21 mouse cellular contexts compared by ENCODE assay signal in genomic region chr17:43816480-43816879, GRCm38 (mm10). TPM values are rescaled to one million over a fixed set of nuclear protein-coding genes. Genes with fewer than 3 reads are reported as not detected.
DNase-seq lines count a peak whose midpoint lies in the region; ATAC-seq and TF ChIP-seq lines count a peak whose summit lies in the region.
"Had no signal": no experiment of that assay in that cellular context is flagged by ENCODE, and none has a peak within 500 bp of the region (broad histone marks: within the 10 kb centered on the region; RNA-seq: fewer than 3 reads in every experiment).

No protein-coding gene starts in this region.

- no peaks in the 10 kb centered on the region for H3K36me3 ChIP-seq in heart, embryonic 10.5 days
- H3K36me3 ChIP-seq in limb, embryonic 15.5 days = no peaks in the 10 kb centered on the region
- no peaks in the 10 kb centered on the region for H3K36me3 ChIP-seq in limb, embryonic 10.5 days
- no peaks in the 10 kb centered on the region for H3K36me3 ChIP-seq in E14TG2a.4 (ENCODE audit: insufficient read depth, low read length)
- H3K36me3 ChIP-seq in ES-E14 (ENCODE audit: control insufficient read depth, insufficient read depth, low read length, poor library complexity, severe bottlenecking) = no peaks in the 10 kb centered on the region
- H3K36me3 ChIP-seq: heart, embryonic 13.5 days; limb, embryonic 12.5 days; liver, embryonic 15.5 days; midbrain, embryonic 12.5 days had no signal

- TF ChIP-seq CTCF in E14TG2a.4 (conservative IDR thresholded peaks at IDR 0.05; ENCODE audit: low read length) = no peak

- peak; percentile 75 for DNase-seq in heart, embryonic 10.5 days (ENCODE audit: low spot score)
- no peak for DNase-seq in heart, adult 8-10 months (ENCODE audit: low spot score)
- no peak for DNase-seq in limb, embryonic 10.5 days (ENCODE audit: low spot score)
- DNase-seq in ES-E14 (ENCODE audit: low read depth, low spot score) = peak; percentile 58
- no peak for DNase-seq in left cerebral cortex, postnatal 36 days (ENCODE audit: low spot score in 2 of 2)
- no peak for DNase-seq in kidney, adult 18-20 months
- DNase-seq: adrenal gland, postnatal 14 days; B cell, adult 2 months; cerebellum, adult 9-11 months; gastrocnemius, postnatal 10 days; right cerebral cortex, postnatal 4 days; thymus, postnatal 25 days had no signal

- ATAC-seq in limb, embryonic 15.5 days (ENCODE audit: insufficient number of reproducible peaks, low FRiP score, low TSS enrichment, low read depth) = 0 out of 2 replicates have a peak, but pooled peaks have one; percentile 48
- ATAC-seq: Patski had no signal

- in situ Hi-C loops in ES-E14 (cut with MboI; ENCODE audit: low sequenced_read_pairs in 2 of 2, unreplicated experiment in 2 of 2) = no loop called here

- peaks cover 5% of the 10 kb centered on the region; the same call in 1 of the 2 replicates for H3K4me1 ChIP-seq in heart, embryonic 10.5 days
- H3K4me1 ChIP-seq in limb, embryonic 15.5 days = no peaks in the 10 kb centered on the region
- H3K4me1 ChIP-seq in limb, embryonic 10.5 days = no peaks in the 10 kb centered on the region
- H3K4me1 ChIP-seq in E14TG2a.4 (replicated peaks; ENCODE audit: low read depth, low read length) = peaks cover 20% of the 10 kb centered on the region
- H3K4me1 ChIP-seq in ES-E14 (ENCODE audit: control insufficient read depth in 2 of 2, insufficient read depth in 2 of 2, low read length in 2 of 2, poor library complexity in 1 of 2) = peaks cover 2% of the 10 kb centered on the region in 2 experiments; a peak in 2 of 4 replicates
- H3K4me1 ChIP-seq: limb, embryonic 12.5 days; liver, embryonic 15.5 days; midbrain, embryonic 12.5 days had no signal

- H3K27ac ChIP-seq in heart, embryonic 10.5 days = no peak overlapping the region
- H3K27ac ChIP-seq in limb, embryonic 15.5 days = no peak overlapping the region
- no peak overlapping the region for H3K27ac ChIP-seq in limb, embryonic 10.5 days
- H3K27ac ChIP-seq in ES-E14 (ENCODE audit: insufficient read depth, low read depth, low read length, poor library complexity, severe bottlenecking) = no peak overlapping the region
- H3K27ac ChIP-seq: limb, embryonic 12.5 days; liver, embryonic 15.5 days; macrophage; midbrain, embryonic 12.5 days had no signal

- no peaks in the 10 kb centered on the region for H3K9me3 ChIP-seq in heart, embryonic 10.5 days
- no peaks in the 10 kb centered on the region for H3K9me3 ChIP-seq in limb, embryonic 15.5 days
- H3K9me3 ChIP-seq in limb, embryonic 10.5 days (replicated peaks) = no peaks in the 10 kb centered on the region
- H3K9me3 ChIP-seq in E14TG2a.4 (ENCODE audit: low read length) (no peaks in the 10 kb centered on the region), ES-E14 (ENCODE audit: control insufficient read depth, insufficient read depth, low read depth, low read length) (no peaks in the 10 kb centered on the region)
- H3K9me3 ChIP-seq: heart, embryonic 13.5 days; limb, embryonic 12.5 days; liver, embryonic 15.5 days; midbrain, embryonic 12.5 days had no signal

- intact Hi-C loops in left cerebral cortex, postnatal 36 days (cut with DNase I) = no loop called here

- WGBS in heart, embryonic 10.5 days = 86% methylated on average over 1 of the region's 1 CpGs
- 83% methylated on average over 1 of the region's 1 CpGs for WGBS in limb, embryonic 15.5 days
- WGBS in limb, embryonic 10.5 days = 78% methylated on average over 1 of the region's 1 CpGs

- no peak overlapping the region for H3K4me2 ChIP-seq in limb, embryonic 15.5 days
- H3K4me2 ChIP-seq: heart, embryonic 13.5 days; limb, embryonic 12.5 days; liver, embryonic 15.5 days; midbrain, embryonic 12.5 days had no signal

- no peak overlapping the region for H3K4me3 ChIP-seq in heart, embryonic 10.5 days
- no peak overlapping the region for H3K4me3 ChIP-seq in limb, embryonic 15.5 days
- H3K4me3 ChIP-seq in limb, embryonic 10.5 days = no peak overlapping the region
- peak overlapping the region; percentile 53 for H3K4me3 ChIP-seq in E14TG2a.4 (replicated peaks; ENCODE audit: low read length)
- peak overlapping the region in 1 of 2 experiments; percentile 55; a peak in 3 of 4 replicates for H3K4me3 ChIP-seq in ES-E14 (ENCODE audit: insufficient read depth in 1 of 2, low read depth in 1 of 2, low read length in 2 of 2, poor library complexity in 1 of 2, severe bottlenecking in 1 of 2)
- H3K4me3 ChIP-seq: heart, embryonic 13.5 days; limb, embryonic 12.5 days; liver, embryonic 15.5 days; midbrain, embryonic 12.5 days had no signal

- no peaks in the 10 kb centered on the region for H3K27me3 ChIP-seq in heart, embryonic 10.5 days (ENCODE audit: insufficient read depth, poor library complexity, severe bottlenecking)
- H3K27me3 ChIP-seq in limb, embryonic 15.5 days = no peaks in the 10 kb centered on the region
- H3K27me3 ChIP-seq in limb, embryonic 10.5 days (ENCODE audit: low read depth, poor library complexity, severe bottlenecking) = no peaks in the 10 kb centered on the region
- no peaks in the 10 kb centered on the region for H3K27me3 ChIP-seq in E14TG2a.4 (ENCODE audit: insufficient read depth, low read length)
- H3K27me3 ChIP-seq: heart, embryonic 13.5 days; limb, embryonic 12.5 days; liver, embryonic 15.5 days; midbrain, embryonic 12.5 days; Patski had no signal

- no peak overlapping the region for H3K9ac ChIP-seq in limb, embryonic 15.5 days
- no peak overlapping the region for H3K9ac ChIP-seq in ES-E14 (ENCODE audit: insufficient read depth, low read depth, low read length, poor library complexity, severe bottlenecking)
- H3K9ac ChIP-seq: heart, embryonic 13.5 days; limb, embryonic 12.5 days; liver, embryonic 15.5 days; midbrain, embryonic 12.5 days had no signal

TF ChIP-seq in ES-E14, 5 proteins besides CTCF, POLR2A, EP300 and RAD21:
- TF ChIP-seq CHD2 (IDR thresholded peaks at IDR 0.05; ENCODE audit: low read depth, low read length) (no peak), ZC3H11A (IDR thresholded peaks at IDR 0.05; ENCODE audit: borderline replicate concordance, low read depth, low read length) (no peak), HCFC1 (IDR thresholded peaks at IDR 0.05; ENCODE audit: borderline replicate concordance, insufficient read depth, low read length) (no peak), ZNF384 (IDR thresholded peaks at IDR 0.05; ENCODE audit: low read depth, low read length) (no peak), MAFK (IDR thresholded peaks at IDR 0.05; ENCODE audit: insufficient read depth, low read depth, low read length) (no peak)

RNA-seq across cellular contexts. Expression of gene Rcan2, which starts 15.3 kb away (rescaled TPM):
- 14.5 and 28.9 TPM in 2 replicates for polyA plus RNA-seq in heart, embryonic 10.5 days (2016; fragmentation: Nextera tagmentation; extraction: Ambion mirVana)
- 100 to 1,000 TPM; 431 to 459 (median 436) TPM for total RNA-seq in heart, adult 8-10 months (2022)
- 5.0 and 5.9 TPM in 2 replicates for polyA plus RNA-seq in limb, embryonic 15.5 days (2015; fragmentation: Nextera tagmentation; extraction: Ambion mirVana)
- 1.7 and 1.9 TPM in 2 replicates for polyA plus RNA-seq in limb, embryonic 10.5 days (2016; fragmentation: Nextera tagmentation; extraction: Ambion mirVana)
- 0.40 and 0.58 TPM in 2 replicates for total RNA-seq in ES-E14 (2012; rRNA removed)
- total RNA-seq in left cerebral cortex, postnatal 36 days (2021) = 100 to 1,000 TPM; 172 to 186 TPM
- total RNA-seq: hematopoietic stem cell, adult 5-6 weeks had no signal
- polyA plus RNA-seq: macrophage had no signal

Comparison
In these comparisons a context has a peak if more than half of its experiments do, and no peak if none do; other contexts are left out.
1. DNase-seq: peak in heart, embryonic 10.5 days (single experiment) and ES-E14 (single experiment); none in heart, adult 8-10 months (single experiment), limb, embryonic 10.5 days (single experiment), left cerebral cortex, postnatal 36 days (0 of 2) and kidney, adult 18-20 months (single experiment).
2. RNA of gene Rcan2, which starts 15.3 kb away (total RNA-seq): 431 to 459 TPM in heart, adult 8-10 months and 172 to 186 TPM in left cerebral cortex, postnatal 36 days; 0.40 to 0.58 TPM in ES-E14; every median in the first group is over 100 times any median in the second.